Mouse (Mus musculus) stomach, postnatal 0 days (tissue): ENCODE measurements around the gene Ubqln4. TPM values are rescaled to one million over a fixed set of nuclear protein-coding genes. Genes with fewer than 3 reads are reported as not detected.

Experiments
- ATAC-seq: fragments of 200-750 bp; cut with Nextera tagmentation; 2 replicates; pipeline ENCODE4 v1.8.0; 2017; ENCODE audit not compliant: low FRiP score, low TSS enrichment
- DNase-seq: peaks from one replicate; pipeline ENCODE4 v3.0.0-alpha.2; 2016; ENCODE audit warnings: low spot score
- H3K27ac ChIP-seq: fragments of 300-500 bp; sonication (generic); replicated peaks from 2 replicates; pipeline ENCODE4 v1.5.1; 2014; ENCODE audit warnings: mild to moderate bottlenecking, control low read depth
- H3K27me3 ChIP-seq: fragments of 300-500 bp; sonication (generic); 2 replicates; pipeline ENCODE4 v1.6.1; 2014; ENCODE audit warnings: low read length; ENCODE audit not compliant: control insufficient read depth, insufficient read depth
- H3K36me3 ChIP-seq: fragments of 300-500 bp; sonication (generic); 2 replicates; pipeline ENCODE4 v1.6.1; 2014; ENCODE audit warnings: low read length, mixed read lengths; ENCODE audit not compliant: control insufficient read depth, insufficient read depth
- H3K4me1 ChIP-seq: fragments of 300-500 bp; sonication (generic); replicated peaks from 2 replicates; pipeline ENCODE4 v1.6.1; 2014; ENCODE audit warnings: antibody characterized with exemption; ENCODE audit not compliant: control insufficient read depth, insufficient read depth
- H3K4me2 ChIP-seq: fragments of 300-500 bp; sonication (generic); replicated peaks from 2 replicates; pipeline ENCODE4 v1.6.1; 2014; ENCODE audit warnings: low read depth, mild to moderate bottlenecking, control low read depth, moderate library complexity
- H3K4me3 ChIP-seq: fragments of 300-500 bp; sonication (generic); 2 replicates; pipeline ENCODE4 v1.5.1; 2014; ENCODE audit warnings: low read depth, low read length, control low read depth
- H3K9ac ChIP-seq: fragments of 300-500 bp; sonication (generic); 2 replicates; pipeline ENCODE4 v1.6.1; 2014; ENCODE audit warnings: mild to moderate bottlenecking, low read length, control low read depth, mixed read lengths
- H3K9me3 ChIP-seq: fragments of 300-500 bp; sonication (generic); 2 replicates; pipeline ENCODE4 v1.6.1; 2016; ENCODE audit warnings: low read length; ENCODE audit not compliant: control insufficient read depth
- CTCF ChIP-seq: IDR thresholded peaks from 2 replicates; pipeline ENCODE4 v1.5.1; 2016; ENCODE audit warnings: antibody characterized with exemption, low read depth, mild to moderate bottlenecking, moderate library complexity
- EP300 ChIP-seq: optimal IDR thresholded peaks from 2 replicates; pipeline ENCODE3; 2016; ENCODE audit warnings: antibody characterized with exemption
- WGBS: fragments of 180-500 bp; shearing (Covaris S2); extraction: QIAGEN DNeasy Blood & Tissue Kit; methylation state at CpG from one replicate; pipeline ENCODE4 v1.1.7; 2014; 5-methylcytosine and 5-hydroxymethylcytosine counted together
- polyA plus RNA-seq: library from polyadenylated mRNA; unstranded; fragments of >200 nt; fragmentation: Nextera tagmentation; extraction: Ambion mirVana; gene quantifications from 2 replicates; pipeline ENCODE4 v1.2.1, GENCODE M21; 2015

The Ubqln4 gene
- polyA plus RNA-seq, 1 experiment from 2014 or later: 19.5 TPM

DNA sequence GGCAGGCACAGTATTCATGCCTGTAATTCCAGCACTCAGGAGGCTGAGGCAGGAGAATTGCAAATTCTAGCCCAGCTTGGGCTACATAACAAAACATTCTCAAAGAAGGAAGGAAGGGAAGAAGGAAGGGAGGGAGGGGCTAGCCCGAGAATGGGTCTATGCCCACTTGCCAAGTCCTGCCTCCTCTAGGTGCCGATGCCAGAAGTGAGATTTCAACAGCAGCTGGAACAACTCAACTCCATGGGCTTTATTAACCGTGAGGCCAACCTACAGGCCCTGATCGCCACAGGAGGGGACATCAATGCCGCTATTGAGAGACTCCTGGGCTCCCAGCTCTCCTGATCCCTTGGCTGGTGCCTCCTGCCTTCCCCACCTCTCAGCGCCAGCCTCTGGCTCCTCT, 14.3 kb downstream of the Ubqln4 start:
- WGBS: 81% methylated on average over 6 of the region's 6 CpGs
- DNase-seq (no peak), ATAC-seq (no peak)
- Histone ChIP-seq H3K4me3 (no peak overlapping the region), H3K36me3 (peaks cover 23% of the 10 kb centered on the region), H3K4me2 (no peak overlapping the region), H3K27me3 (no peaks in the 10 kb centered on the region), H3K9ac (no peak overlapping the region), H3K9me3 (no peaks in the 10 kb centered on the region), H3K27ac (no peak overlapping the region), H3K4me1 (no peaks in the 10 kb centered on the region)
- TF ChIP-seq CTCF: no peak
- TF ChIP-seq EP300: no peak

DNA sequence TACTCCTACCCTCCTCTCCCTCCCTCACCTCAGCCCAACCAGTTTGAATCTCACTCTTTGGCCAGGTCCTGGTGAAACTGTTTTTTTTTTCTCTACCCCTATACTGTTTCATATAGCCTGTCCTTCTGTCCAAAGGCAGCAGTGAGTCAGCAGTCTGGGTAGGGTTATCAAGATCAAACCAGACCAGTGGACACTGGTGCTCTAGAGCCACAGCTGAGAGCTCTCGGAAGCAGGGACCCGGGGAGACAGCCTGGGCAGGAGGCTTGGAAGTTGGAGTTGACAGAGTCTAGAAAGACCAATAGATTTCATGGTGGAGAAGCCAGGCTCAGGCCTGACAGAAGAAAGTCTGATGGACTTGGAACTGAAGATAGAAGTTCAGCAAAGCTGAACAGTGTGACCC, 15.1 kb downstream of the Ubqln4 start:
- no peak overlapping the region for H3K27ac ChIP-seq
- no peaks in the 10 kb centered on the region for H3K9me3 ChIP-seq
- no peak for ATAC-seq
- peaks cover 17% of the 10 kb centered on the region for H3K36me3 ChIP-seq
- no peak overlapping the region for H3K4me3 ChIP-seq
- no peaks in the 10 kb centered on the region for H3K4me1 ChIP-seq
- H3K9ac ChIP-seq: no peak overlapping the region
- H3K27me3 ChIP-seq: no peaks in the 10 kb centered on the region
- WGBS: 82% methylated on average over 2 of the region's 2 CpGs
- no peak for TF ChIP-seq EP300
- no peak for TF ChIP-seq CTCF
- no peak for DNase-seq
- H3K4me2 ChIP-seq: no peak overlapping the region

DNA sequence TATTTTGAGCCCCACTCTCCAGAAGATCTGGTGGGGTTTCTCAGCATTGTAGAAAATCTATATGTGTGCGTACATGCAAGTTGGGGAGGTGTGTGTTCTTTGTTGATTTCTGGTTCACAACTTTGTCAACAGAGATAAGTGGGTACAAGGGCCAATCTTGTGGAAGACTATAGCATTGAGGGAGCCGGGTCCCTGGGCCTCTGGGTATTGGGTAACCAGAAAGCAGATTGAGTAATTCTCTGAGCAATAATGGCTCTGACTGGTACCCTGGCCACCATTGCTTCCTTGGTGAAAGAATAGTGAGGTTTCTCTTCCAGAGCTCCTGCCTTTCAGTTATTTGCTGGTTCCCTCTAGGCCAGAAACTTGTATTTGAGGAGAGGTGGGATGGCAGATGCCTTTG, 15.5 kb downstream of the Ubqln4 start:
- no peaks in the 10 kb centered on the region for H3K9me3 ChIP-seq
- WGBS: 82% methylated on average over 2 of the region's 2 CpGs
- H3K4me2 ChIP-seq: no peak overlapping the region
- no peaks in the 10 kb centered on the region for H3K27me3 ChIP-seq
- H3K9ac ChIP-seq: no peak overlapping the region
- ATAC-seq (peak; percentile 16; the same call in 1 of the 2 replicates), DNase-seq (no peak)
- no peaks in the 10 kb centered on the region for H3K4me1 ChIP-seq
- no peak overlapping the region for H3K27ac ChIP-seq
- TF ChIP-seq CTCF (no peak), EP300 (no peak)
- no peak overlapping the region for H3K4me3 ChIP-seq
- H3K36me3 ChIP-seq: peaks cover 17% of the 10 kb centered on the region

DNA sequence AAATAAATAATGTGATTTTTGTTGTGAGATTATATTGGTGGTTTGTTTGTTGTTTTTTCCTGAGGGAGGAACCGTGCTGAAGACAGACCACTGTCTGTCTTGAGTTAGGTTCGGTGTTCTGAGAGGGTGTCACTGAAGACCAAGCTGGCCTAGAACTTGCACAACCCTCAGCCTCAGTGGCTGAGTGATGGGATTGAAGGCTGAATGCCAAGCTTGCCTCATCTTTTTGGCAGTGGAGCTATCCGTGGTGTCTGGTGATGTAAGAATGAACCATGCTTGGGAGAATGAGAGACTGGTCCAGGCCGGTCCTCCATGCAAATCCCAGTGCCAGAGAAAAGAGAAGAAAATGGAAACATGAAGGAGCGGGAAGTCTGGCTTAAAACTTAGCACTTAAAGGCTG, 16.1 kb downstream of the Ubqln4 start:
- no peak overlapping the region for H3K27ac ChIP-seq
- TF ChIP-seq EP300 (no peak), CTCF (no peak)
- 89% methylated on average over 5 of the region's 5 CpGs for WGBS
- no peak overlapping the region for H3K9ac ChIP-seq
- H3K4me1 ChIP-seq: no peaks in the 10 kb centered on the region
- no peak overlapping the region for H3K4me3 ChIP-seq
- no peaks in the 10 kb centered on the region for H3K27me3 ChIP-seq
- no peak for ATAC-seq
- peaks cover 13% of the 10 kb centered on the region for H3K36me3 ChIP-seq
- H3K9me3 ChIP-seq: no peaks in the 10 kb centered on the region
- no peak for DNase-seq
- H3K4me2 ChIP-seq: no peak overlapping the region

DNA sequence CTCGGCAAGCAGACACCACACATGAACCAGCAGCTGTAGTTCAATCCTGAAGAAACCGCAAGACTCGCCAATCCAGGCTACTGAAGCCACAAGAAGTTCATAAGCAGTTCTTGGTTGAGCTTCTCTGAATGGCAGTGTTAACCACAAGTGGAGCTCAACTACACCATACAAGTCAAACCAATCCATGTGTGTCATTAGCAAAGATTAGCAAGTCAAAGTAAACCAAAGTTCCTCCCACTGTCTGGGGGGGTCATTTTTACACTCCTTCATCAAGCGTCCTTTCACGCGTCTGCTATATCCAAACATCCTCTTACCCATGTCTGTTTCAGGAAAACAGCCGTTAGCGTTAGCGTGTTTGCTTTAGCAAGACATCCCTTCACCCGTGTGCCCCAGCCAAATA, 16.8 kb downstream of the Ubqln4 start:
- no peak for DNase-seq
- H3K4me3 ChIP-seq: no peak overlapping the region
- peaks cover 13% of the 10 kb centered on the region for H3K36me3 ChIP-seq
- H3K9ac ChIP-seq: no peak overlapping the region
- H3K27me3 ChIP-seq: no peaks in the 10 kb centered on the region
- ATAC-seq: no peak
- TF ChIP-seq CTCF (no peak), EP300 (no peak)
- no peaks in the 10 kb centered on the region for H3K4me1 ChIP-seq
- WGBS: 90% methylated on average over 10 of the region's 10 CpGs
- no peak overlapping the region for H3K27ac ChIP-seq
- no peaks in the 10 kb centered on the region for H3K9me3 ChIP-seq
- H3K4me2 ChIP-seq: no peak overlapping the region

DNA sequence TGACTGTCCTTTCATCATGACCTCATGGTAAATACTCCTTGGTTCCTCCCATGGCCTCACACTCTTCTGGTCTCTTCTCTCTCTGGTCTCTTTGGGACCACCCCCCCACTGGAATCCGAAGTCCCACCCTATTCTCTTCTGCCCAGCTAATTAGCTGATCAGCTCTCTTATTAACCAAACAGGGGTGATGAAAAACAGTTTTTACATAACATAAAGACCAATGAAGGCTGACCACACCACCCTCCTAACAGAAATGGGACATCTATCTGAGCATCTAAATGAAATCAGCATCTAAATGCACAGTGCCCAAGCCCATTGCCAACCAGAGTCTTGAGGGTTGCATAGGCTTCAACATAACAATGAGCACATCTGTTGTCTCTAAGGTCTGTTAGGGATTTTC, 18.3 kb downstream of the Ubqln4 start:
- Histone ChIP-seq H3K4me2 (no peak overlapping the region), H3K9ac (no peak overlapping the region), H3K27me3 (no peaks in the 10 kb centered on the region), H3K4me3 (no peak overlapping the region), H3K9me3 (no peaks in the 10 kb centered on the region), H3K36me3 (peaks cover 13% of the 10 kb centered on the region), H3K27ac (no peak overlapping the region), H3K4me1 (no peaks in the 10 kb centered on the region)
- TF ChIP-seq EP300 (no peak), CTCF (no peak)
- 73% methylated on average over 1 of the region's 1 CpGs for WGBS
- ATAC-seq (no peak), DNase-seq (no peak)
